Mouse (Mus musculus) lung, adult 18-20 months (tissue): ENCODE measurements at regions not wholly inside any gene's neighbourhood (a gene's known extent, or its start where the extent isn't known, plus 50 kb on each side); places are given as distances from the start of the nearest gene placed in this dataset.
A peak's percentile ranks its signal among the peaks of the same experiment; 100 is the strongest.

ENCODE experiments used
- DNase-seq, 2 experiments: peaks; one replicate each; pipeline ENCODE4 v3.0.0; 2022; ENCODE audit warnings: mixed read lengths in 2 of 2

DNA sequence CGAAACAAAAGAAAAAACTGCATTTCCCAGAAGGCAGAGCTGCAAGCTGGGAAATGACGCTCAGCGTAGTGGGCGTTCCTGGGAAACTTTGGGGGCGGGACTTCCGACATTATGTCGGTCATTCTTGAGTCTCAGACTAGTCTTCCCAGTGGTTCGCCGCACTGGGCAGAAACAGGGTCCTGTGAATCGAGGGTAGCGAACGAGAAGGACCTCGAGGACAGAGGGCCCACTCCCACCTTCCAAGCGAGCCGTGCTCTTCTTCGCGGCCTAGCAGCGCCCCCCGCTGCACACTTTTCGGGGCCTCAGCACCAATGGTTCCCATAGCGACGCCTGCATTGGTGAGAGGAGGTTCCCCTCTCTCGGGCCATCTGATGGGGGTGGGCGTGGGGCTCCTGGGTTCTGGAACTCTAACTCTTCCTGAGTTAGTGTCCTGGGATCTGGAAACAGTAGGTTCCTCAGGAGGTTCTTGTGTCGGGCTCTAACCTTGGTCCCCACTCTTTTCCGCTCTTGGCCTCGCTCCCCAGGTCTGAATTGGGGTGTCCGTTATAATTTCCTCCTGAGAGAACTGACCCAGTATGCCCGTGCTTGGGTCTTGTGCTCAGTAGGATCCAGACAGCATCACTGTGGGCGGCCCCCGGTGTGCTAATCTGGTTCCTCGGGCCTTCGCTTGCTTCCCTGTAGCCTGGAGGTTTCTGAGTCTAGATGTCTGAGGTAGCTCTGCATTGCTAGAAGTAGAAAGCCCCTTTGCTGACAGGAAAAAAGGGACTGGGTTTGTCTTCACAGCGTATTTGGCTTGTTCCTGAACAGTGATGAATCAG, 52.8 kb upstream of the Gramd1a start:
- peak; percentile 74 to 81 for DNase-seq

DNA sequence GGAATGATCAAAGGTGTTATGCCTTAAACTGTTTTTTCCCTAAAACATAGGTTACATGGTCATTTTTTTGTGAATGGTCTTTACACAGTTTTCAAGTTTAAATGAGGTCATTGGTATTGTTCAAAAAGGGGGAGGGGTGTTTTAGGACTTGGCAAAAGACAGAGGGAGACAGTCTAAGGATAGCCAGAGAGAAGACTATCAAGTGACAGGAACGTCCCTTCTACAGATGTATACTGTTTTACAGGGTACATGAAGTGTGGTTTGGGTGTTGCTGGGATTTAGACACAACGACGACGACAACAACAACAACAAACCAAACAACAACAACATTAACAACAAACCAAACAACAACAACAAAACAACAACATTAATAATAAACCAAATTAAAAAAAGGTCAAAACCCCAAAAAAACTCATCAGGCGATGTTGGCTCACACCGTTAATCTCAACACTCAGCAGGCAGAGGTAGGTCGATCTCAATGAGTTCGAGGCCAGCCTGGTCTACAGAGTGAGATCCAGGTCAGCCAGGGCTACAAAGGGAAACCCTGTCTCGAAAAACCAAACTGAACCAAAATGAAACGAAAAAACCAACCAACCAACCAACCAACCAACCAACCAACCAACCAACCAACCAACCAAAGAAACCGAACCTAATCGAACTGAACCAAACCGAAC, 52.0 kb upstream of the Gramd1a start:
- DNase-seq: no peak
